In the genomic region with DNA sequence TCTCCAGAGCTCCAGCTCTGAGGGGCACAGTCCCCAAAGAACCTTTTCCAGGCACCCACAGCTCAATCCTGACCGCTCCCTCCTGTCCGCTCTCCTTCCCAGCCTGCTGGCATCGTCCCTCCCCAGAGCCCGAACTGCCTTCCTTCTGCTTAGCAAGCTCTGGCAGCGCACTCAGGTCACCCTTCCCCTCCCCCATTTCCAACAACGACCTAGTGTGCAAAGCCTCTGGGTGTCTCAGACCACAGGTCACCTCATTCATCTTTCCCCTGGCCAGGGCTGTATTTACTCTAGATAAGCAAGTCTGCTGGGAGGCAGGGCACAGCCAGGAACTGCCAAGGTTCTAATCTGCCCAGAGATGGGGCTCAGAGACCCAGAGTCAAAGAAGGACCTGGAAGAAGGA, we compare ENCODE assay signal across 12 mouse cellular contexts. TPM values are rescaled to one million over a fixed set of nuclear protein-coding genes. Genes with fewer than 3 reads are reported as not detected.
DNase-seq lines count a peak whose midpoint lies in the region; ATAC-seq lines count a peak whose summit lies in the region.
"Had no signal": no experiment of that assay in that cellular context is flagged by ENCODE, and none has a peak within 500 bp of the region (broad histone marks: within the 10 kb centered on the region; RNA-seq: fewer than 3 reads in every experiment).

No protein-coding gene starts in this region.

- H3K9ac ChIP-seq in lung, embryonic 15.5 days = no peak overlapping the region
- H3K9ac ChIP-seq: midbrain, embryonic 13.5 days had no signal

- H3K4me1 ChIP-seq in lung, embryonic 15.5 days = peaks cover 66% of the 10 kb centered on the region

- WGBS in lung, embryonic 15.5 days = 26% methylated on average over 6 of the region's 6 CpGs

- H3K36me3 ChIP-seq in lung, embryonic 15.5 days = no peaks in the 10 kb centered on the region
- H3K36me3 ChIP-seq: midbrain, embryonic 13.5 days had no signal

- H3K4me3 ChIP-seq in lung, embryonic 15.5 days = no peak overlapping the region
- H3K4me3 ChIP-seq: midbrain, embryonic 13.5 days had no signal

- ATAC-seq in lung, embryonic 15.5 days (ENCODE audit: borderline replicate concordance, extremely low read depth, low FRiP score, low TSS enrichment) = 0 out of 2 replicates have a peak, but pooled peaks have one; percentile 21
- ATAC-seq: midbrain, embryonic 13.5 days had no signal

- no peaks in the 10 kb centered on the region for H3K9me3 ChIP-seq in lung, embryonic 15.5 days
- H3K9me3 ChIP-seq: midbrain, embryonic 13.5 days had no signal

- H3K27me3 ChIP-seq in lung, embryonic 15.5 days = no peaks in the 10 kb centered on the region

- DNase-seq in urinary bladder, postnatal 14 days (ENCODE audit: low spot score) = peak; percentile 26
- no peak for DNase-seq in urinary bladder, adult 18-20 months (ENCODE audit: low spot score in 2 of 2)
- DNase-seq in heart, postnatal 10 days = peak; percentile 57 to 67
- DNase-seq in left cerebral cortex, adult 8-10 months (ENCODE audit: low spot score in 2 of 2) = no peak
- no peak for DNase-seq in thymus, adult 18-20 months
- DNase-seq in cerebellum, postnatal 10 days = no peak
- DNase-seq: cerebellum, adult 8-10 months; left cerebral cortex, postnatal 4 days had no signal

- intact Hi-C loops in heart, postnatal 10 days (cut with DNase I) = no loop called here

- peak overlapping the region; percentile 58; the same call in 1 of the 2 replicates for H3K27ac ChIP-seq in lung, embryonic 15.5 days
- H3K27ac ChIP-seq: kidney, postnatal 0 days; midbrain, embryonic 13.5 days had no signal

- H3K4me2 ChIP-seq in lung, embryonic 15.5 days = no peak overlapping the region
- H3K4me2 ChIP-seq: midbrain, embryonic 13.5 days had no signal

RNA-seq across cellular contexts. Expression of a gene that starts 27.4 kb away (rescaled TPM):
- total RNA-seq in heart, postnatal 10 days (2021) = 100 to 1,000 TPM; 159 to 183 TPM
- polyA plus RNA-seq in lung, embryonic 15.5 days (2015; fragmentation: Nextera tagmentation; extraction: Ambion mirVana) = 21.5 and 23.1 TPM in 2 replicates
- total RNA-seq in left cerebral cortex, adult 8-10 months (2022) = 10 to 100 TPM; 19.5 to 25.2 (median 21.7) TPM
- total RNA-seq: neutrophil, adult 5-6 weeks had no signal

RNA-seq across cellular contexts. Expression of a gene that starts 32.3 kb away (rescaled TPM):
- total RNA-seq in heart, postnatal 10 days (2021) = 10 to 100 TPM; 42.1 to 45.4 TPM
- polyA plus RNA-seq in lung, embryonic 15.5 days (2015; fragmentation: Nextera tagmentation; extraction: Ambion mirVana) = 26.1 and 28.6 TPM in 2 replicates
- 10 to 100 TPM; 37.6 to 43.3 (median 39.8) TPM for total RNA-seq in left cerebral cortex, adult 8-10 months (2022)

RNA-seq across cellular contexts. Expression of a gene that starts 51.2 kb away (rescaled TPM):
- 10 to 100 TPM; 85.5 to 86.1 TPM for total RNA-seq in heart, postnatal 10 days (2021)
- polyA plus RNA-seq in lung, embryonic 15.5 days (2015; fragmentation: Nextera tagmentation; extraction: Ambion mirVana) = 332 and 343 TPM in 2 replicates
- total RNA-seq in left cerebral cortex, adult 8-10 months (2022) = 1 to 10 TPM; 3.8 to 4.9 (median 4.5) TPM

Comparison
In these comparisons a context has a peak if more than half of its experiments do, and no peak if none do; other contexts are left out.
1. DNase-seq: peak in urinary bladder, postnatal 14 days (single experiment) and heart, postnatal 10 days (2 of 2); none in urinary bladder, adult 18-20 months (0 of 2), left cerebral cortex, adult 8-10 months (0 of 2), thymus, adult 18-20 months (0 of 2) and cerebellum, postnatal 10 days (0 of 2).
2. RNA of a gene that starts 27.4 kb away (total RNA-seq): 159 to 183 TPM in heart, postnatal 10 days; 19.5 to 25.2 TPM in left cerebral cortex, adult 8-10 months; every median in the first group is over 4 times any median in the second.
3. RNA of a gene that starts 51.2 kb away (total RNA-seq): 85.5 to 86.1 TPM in heart, postnatal 10 days; 3.8 to 4.9 TPM in left cerebral cortex, adult 8-10 months; every median in the first group is over 10 times any median in the second.